Mouse (Mus musculus) G1E (cell line): ENCODE measurements at regions not wholly inside any gene's neighbourhood (a gene's known extent, or its start where the extent isn't known, plus 50 kb on each side); places are given as distances from the start of the nearest gene placed in this dataset.

ENCODE experiments used
- ATAC-seq: 2 replicates; pipeline ENCODE4 v1.8.0; 2016; ENCODE audit warnings: mild to moderate bottlenecking; ENCODE audit not compliant: insufficient number of reproducible peaks, poor library complexity, low FRiP score, severe bottlenecking; ENCODE audit errors: extremely low read depth
- DNase-seq: peaks from one replicate; pipeline ENCODE4 v3.0.0; 2012; ENCODE audit warnings: low spot score
- H3K27me3 ChIP-seq: 2 replicates; pipeline ENCODE4 v1.6.1; 2012; ENCODE audit warnings: mild to moderate bottlenecking, low read length, inconsistent platforms; ENCODE audit not compliant: insufficient read depth
- H3K36me3 ChIP-seq: replicated peaks from 2 replicates; pipeline ENCODE3; 2012; ENCODE audit warnings: mild to moderate bottlenecking, inconsistent platforms
- H3K4me1 ChIP-seq: 2 replicates; pipeline ENCODE4 v1.6.1; 2012; ENCODE audit warnings: low read depth, low read length, inconsistent platforms, mixed read lengths; ENCODE audit not compliant: insufficient read depth
- H3K4me3 ChIP-seq: 2 replicates; pipeline ENCODE4 v1.5.1; 2012; ENCODE audit warnings: low read depth, mild to moderate bottlenecking, inconsistent platforms, low read length, moderate library complexity, mixed read lengths
- H3K9me3 ChIP-seq: replicated peaks from 2 replicates; pipeline ENCODE4 v1.6.1; 2012; ENCODE audit warnings: inconsistent platforms
- CTCF ChIP-seq: IDR thresholded peaks from 2 replicates; pipeline ENCODE4 v1.5.1; 2012; ENCODE audit warnings: low read depth, low read length, inconsistent platforms, mixed read lengths
- GATA1 ChIP-seq: IDR thresholded peaks from 2 replicates; pipeline ENCODE4 v1.6.1; 2012; ENCODE audit warnings: borderline replicate concordance, low read length, inconsistent platforms, mixed read lengths
- GATA2 ChIP-seq: IDR thresholded peaks from 2 replicates; pipeline ENCODE4 v1.6.1; 2012; ENCODE audit warnings: low read depth, low read length, inconsistent platforms, borderline replicate concordance
- POLR2AphosphoS5 ChIP-seq: IDR thresholded peaks from 2 replicates; pipeline ENCODE4 v1.6.1; 2012; ENCODE audit warnings: low read depth, low read length, inconsistent platforms; ENCODE audit not compliant: insufficient replicate concordance
- TAL1 ChIP-seq: conservative IDR thresholded peaks from 2 replicates; pipeline ENCODE4 v1.6.1; 2012; ENCODE audit warnings: low read depth, low read length, inconsistent platforms, mixed read lengths

- no peaks in the 10 kb centered on the region for H3K27me3 ChIP-seq
- ATAC-seq = no peak
- no peak for DNase-seq
- no peaks in the 10 kb centered on the region; the same call in 1 of the 2 replicates for H3K4me1 ChIP-seq
- H3K36me3 ChIP-seq = no peaks in the 10 kb centered on the region
- H3K4me3 ChIP-seq = no peak overlapping the region
- H3K9me3 ChIP-seq = peaks cover 55% of the 10 kb centered on the region
- TF ChIP-seq GATA2 (no peak), POLR2AphosphoS5 (no peak), TAL1 (no peak), CTCF (no peak), GATA1 (no peak)
Measured at GRCm38 (mm10) chr10:126473050-126473719, 428.0 kb downstream of the Atp23 start.

DNA sequence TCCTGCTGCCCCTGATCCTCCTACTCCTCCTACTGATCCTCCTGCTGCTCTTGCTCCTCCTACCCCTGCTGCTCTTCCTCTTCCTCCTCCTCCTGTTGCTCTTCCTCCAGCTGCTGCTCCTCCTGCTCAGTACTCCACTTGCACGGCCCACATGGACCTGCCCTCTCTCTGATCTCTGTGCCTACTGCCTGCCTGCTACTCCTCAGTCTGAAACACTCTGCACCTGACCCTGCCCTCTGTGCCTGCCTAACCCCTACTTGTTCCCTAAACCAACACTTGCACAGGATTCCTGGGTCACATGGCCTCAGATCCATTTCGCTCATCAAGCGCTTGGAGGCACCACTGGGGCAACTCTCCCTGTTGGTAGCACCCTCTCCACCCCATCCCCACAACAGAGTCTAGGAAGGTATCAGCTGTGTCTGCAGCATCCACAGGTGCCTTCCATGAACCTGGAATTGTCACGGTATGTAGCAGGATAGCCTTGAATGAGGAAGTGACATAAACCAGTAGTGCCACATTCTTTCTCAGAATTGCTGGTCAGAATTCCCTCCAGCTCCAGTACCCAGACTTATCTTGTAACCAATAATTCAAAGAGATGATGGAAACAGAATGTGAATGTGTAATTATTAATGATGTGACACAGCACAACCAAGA is 430.2 kb downstream of the Atp23 start:
- DNase-seq = no peak
- no peak for ATAC-seq
- TF ChIP-seq TAL1 = no peak
- TF ChIP-seq GATA2 = no peak
- no peak for TF ChIP-seq GATA1
- no peak for TF ChIP-seq CTCF
- TF ChIP-seq POLR2AphosphoS5 = no peak
- Histone ChIP-seq H3K36me3 (no peaks in the 10 kb centered on the region), H3K4me1 (no peaks in the 10 kb centered on the region; the same call in 1 of the 2 replicates), H3K9me3 (peaks cover 53% of the 10 kb centered on the region), H3K4me3 (no peak overlapping the region), H3K27me3 (no peaks in the 10 kb centered on the region)

GRCm38 (mm10) chr10:126462770-126463169 is 438.4 kb downstream of the Atp23 start:
- H3K4me3 ChIP-seq = no peak overlapping the region
- H3K9me3 ChIP-seq = peaks cover 29% of the 10 kb centered on the region
- no peaks in the 10 kb centered on the region for H3K27me3 ChIP-seq
- TF ChIP-seq GATA1 (no peak), GATA2 (no peak), TAL1 (no peak), CTCF (no peak), POLR2AphosphoS5 (no peak)
- no peaks in the 10 kb centered on the region for H3K36me3 ChIP-seq
- ATAC-seq (no peak), DNase-seq (no peak)
- no peaks in the 10 kb centered on the region for H3K4me1 ChIP-seq

- peaks cover 32% of the 10 kb centered on the region for H3K9me3 ChIP-seq
- TF ChIP-seq POLR2AphosphoS5 (no peak), GATA1 (no peak), TAL1 (no peak), GATA2 (no peak), CTCF (no peak)
- no peaks in the 10 kb centered on the region for H3K4me1 ChIP-seq
- no peak for DNase-seq
- H3K27me3 ChIP-seq = no peaks in the 10 kb centered on the region
- ATAC-seq = no peak
- no peak overlapping the region for H3K4me3 ChIP-seq
- H3K36me3 ChIP-seq = no peaks in the 10 kb centered on the region
Measured at GRCm38 (mm10) chr10:126458523-126458922, 442.6 kb downstream of the Atp23 start.

GRCm38 (mm10) chr10:126452757-126453528 is 448.2 kb downstream of the Atp23 start:
- H3K36me3 ChIP-seq = no peaks in the 10 kb centered on the region
- H3K4me1 ChIP-seq = no peaks in the 10 kb centered on the region
- DNase-seq = no peak
- no peak for TF ChIP-seq GATA1
- no peak for TF ChIP-seq POLR2AphosphoS5
- no peak for TF ChIP-seq CTCF
- TF ChIP-seq GATA2 = no peak
- no peak for TF ChIP-seq TAL1
- no peaks in the 10 kb centered on the region for H3K27me3 ChIP-seq
- no peak for ATAC-seq
- H3K9me3 ChIP-seq = peaks cover 32% of the 10 kb centered on the region
- no peak overlapping the region for H3K4me3 ChIP-seq

DNA sequence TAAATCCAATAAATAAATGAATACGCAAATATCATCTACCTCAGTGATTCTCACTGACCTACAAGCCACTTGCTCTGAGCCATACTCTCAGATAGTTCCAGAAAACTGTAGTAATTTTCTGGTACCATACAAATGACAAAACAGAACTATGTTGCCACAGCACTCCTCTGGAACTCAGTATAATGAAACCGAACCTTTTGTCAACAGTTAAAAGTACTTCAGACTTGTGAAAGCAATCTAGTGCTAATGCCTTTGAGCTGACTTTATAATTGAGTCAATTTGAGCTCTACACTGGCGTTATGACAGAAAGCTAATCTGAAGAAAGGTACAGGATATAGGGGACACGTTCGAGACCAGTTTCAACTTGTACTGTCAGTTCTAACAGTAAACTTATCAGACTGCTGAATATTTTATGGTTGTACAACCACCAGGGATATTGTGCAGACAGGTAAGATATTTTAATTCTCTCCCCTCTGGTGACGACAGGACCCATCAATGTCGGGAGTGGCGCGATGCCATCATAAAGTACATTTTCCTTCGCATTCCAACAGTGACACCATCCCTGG is 449.0 kb downstream of the Atp23 start:
- no peak for TF ChIP-seq CTCF
- TF ChIP-seq GATA2 = no peak
- no peak for TF ChIP-seq POLR2AphosphoS5
- no peak for TF ChIP-seq GATA1
- no peak for TF ChIP-seq TAL1
- H3K4me1 ChIP-seq = no peaks in the 10 kb centered on the region
- no peak overlapping the region for H3K4me3 ChIP-seq
- DNase-seq (no peak), ATAC-seq (no peak)
- peaks cover 30% of the 10 kb centered on the region for H3K9me3 ChIP-seq
- H3K27me3 ChIP-seq = no peaks in the 10 kb centered on the region
- no peaks in the 10 kb centered on the region for H3K36me3 ChIP-seq
